Mouse (Mus musculus) thymus, postnatal 0 days (tissue): ENCODE measurements around the gene Timeless. TPM values are rescaled to one million over a fixed set of nuclear protein-coding genes. Genes with fewer than 3 reads are reported as not detected.
"Not testable (repeated sequence)": the region's sequence is repeated elsewhere in the genome, so short reads cannot be mapped to it uniquely, and the experiment has no call there.

Experiments
- DNase-seq: peaks from one replicate; pipeline ENCODE4 v3.0.0-alpha.2; 2015; ENCODE audit warnings: low spot score
- polyA plus RNA-seq: library from polyadenylated mRNA; unstranded; fragments of >200 nt; fragmentation: Nextera tagmentation; extraction: Ambion mirVana; gene quantifications from 2 replicates; pipeline ENCODE4 v1.2.1, GENCODE M21; 2015

Timeless gene
- 51.7 and 59.7 TPM in 2 replicates for polyA plus RNA-seq

- peak; percentile 89 for DNase-seq
Measured at GRCm38 (mm10) chr10:128231697-128232419, at the start of gene Timeless. Timeless (plus strand) TSS chr10:128232065.

GRCm38 (mm10) chr10:128184296-128184695, 47.6 kb upstream of the Timeless start:
- no peak for DNase-seq

- DNase-seq = no peak
Measured at GRCm38 (mm10) chr10:128185277-128185940, 46.5 kb upstream of the Timeless start.

GRCm38 (mm10) chr10:128185959-128186358, 45.9 kb upstream of the Timeless start:
- peak; percentile 84 for DNase-seq

GRCm38 (mm10) chr10:128187181-128187605, 44.7 kb upstream of the Timeless start:
- DNase-seq = no peak

GRCm38 (mm10) chr10:128188242-128188877, 43.5 kb upstream of the Timeless start:
- DNase-seq = peak; percentile 73

GRCm38 (mm10) chr10:128191472-128191871, 40.4 kb upstream of the Timeless start:
- no peak for DNase-seq

- DNase-seq = not testable (repeated sequence)
Measured at GRCm38 (mm10) chr10:128192030-128192766, 39.7 kb upstream of the Timeless start.

- no peak for DNase-seq
Measured at GRCm38 (mm10) chr10:128193113-128193512, 38.8 kb upstream of the Timeless start.

GRCm38 (mm10) chr10:128194024-128194550, 37.8 kb upstream of the Timeless start, which contains the start of gene Gls2:
Gls2 (plus strand) TSS chr10:128194457.
- DNase-seq = peak; percentile 89

GRCm38 (mm10) chr10:128194551-128195461, 37.1 kb upstream of the Timeless start:
- peak; percentile 20 for DNase-seq

GRCm38 (mm10) chr10:128201856-128202255, 30.0 kb upstream of the Timeless start:
- no peak for DNase-seq

- no peak for DNase-seq
Measured at GRCm38 (mm10) chr10:128204941-128205340, 26.9 kb upstream of the Timeless start.

- DNase-seq = no peak
Measured at GRCm38 (mm10) chr10:128208326-128208725, 23.5 kb upstream of the Timeless start.

- DNase-seq = no peak
Measured at GRCm38 (mm10) chr10:128209311-128210009, 22.4 kb upstream of the Timeless start.

GRCm38 (mm10) chr10:128210131-128210530, 21.7 kb upstream of the Timeless start:
- DNase-seq = no peak

GRCm38 (mm10) chr10:128210954-128211353, 20.9 kb upstream of the Timeless start:
- no peak for DNase-seq

GRCm38 (mm10) chr10:128211390-128212108, 20.3 kb upstream of the Timeless start, which contains the start of gene Spryd4:
Spryd4 (minus strand) TSS chr10:128211807.
- DNase-seq = peak; percentile 89

- no peak for DNase-seq
Measured at GRCm38 (mm10) chr10:128212148-128212547, 19.7 kb upstream of the Timeless start.
